Mouse (Mus musculus): Measurements from ENCODE around the gene Tmem59.
A peak's percentile ranks its signal among the peaks of the same experiment; 100 is the strongest.

Tmem59 gene

DNA sequence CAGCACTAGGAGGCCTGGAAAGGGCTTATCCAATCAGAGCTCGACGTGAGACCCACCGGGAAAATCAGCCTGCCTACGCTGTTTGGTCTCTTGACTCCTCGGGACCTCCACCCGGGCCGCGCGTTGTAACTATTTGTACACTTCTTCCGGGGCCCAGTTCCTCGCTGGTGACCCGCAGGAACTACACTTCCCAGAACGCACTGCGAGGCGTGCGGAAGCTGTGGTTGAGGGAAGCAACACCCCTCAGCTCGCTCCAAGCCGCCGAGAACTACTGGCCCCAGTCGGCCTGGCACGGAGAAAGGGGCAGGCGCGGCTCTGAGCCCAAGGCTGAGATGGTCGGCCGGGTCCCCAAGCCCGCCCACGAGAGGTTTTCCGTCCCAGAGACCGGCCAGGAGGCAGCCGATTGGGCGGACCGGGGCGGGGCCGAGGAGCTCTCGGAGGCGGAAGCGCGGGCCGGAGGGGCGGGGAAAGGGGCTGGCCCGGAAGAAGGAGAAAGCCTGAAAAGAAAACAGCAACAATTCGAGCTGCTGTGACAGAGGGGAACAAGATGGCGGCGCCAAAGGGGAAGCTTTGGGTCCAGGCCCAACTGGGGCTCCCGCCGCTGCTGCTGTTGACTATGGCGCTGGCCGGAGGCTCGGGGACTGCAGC, at the start of gene Tmem59:
Gene Tmem59 (plus strand): TSS at position 218 of the 648 bp plus-strand sequence.
- peak; percentile 71 for DNase-seq (ENCODE audit: extremely low spot score, low read depth, low spot score)

DNA sequence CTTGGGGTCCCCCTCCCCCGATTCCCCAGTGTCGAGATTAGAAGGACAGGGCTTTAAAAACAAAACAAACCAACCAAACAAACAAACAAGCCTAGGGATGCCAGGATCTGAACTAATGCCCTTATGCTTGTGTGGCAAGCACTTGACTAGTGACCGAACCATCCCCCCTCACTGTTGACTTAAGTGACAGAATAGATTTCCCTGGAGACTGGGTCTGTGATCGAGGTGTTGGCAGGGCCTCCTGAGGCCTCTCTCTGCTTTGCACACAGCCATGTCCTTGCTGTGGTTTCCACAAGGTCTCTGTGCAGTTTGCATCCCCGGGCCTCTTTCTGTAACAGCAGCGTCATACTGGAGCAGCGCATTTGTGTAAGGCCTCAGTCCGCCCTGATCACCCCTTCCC, 48.8 kb upstream of the Tmem59 start:
- no peak for DNase-seq (ENCODE audit: extremely low spot score, low read depth, low spot score)

DNA sequence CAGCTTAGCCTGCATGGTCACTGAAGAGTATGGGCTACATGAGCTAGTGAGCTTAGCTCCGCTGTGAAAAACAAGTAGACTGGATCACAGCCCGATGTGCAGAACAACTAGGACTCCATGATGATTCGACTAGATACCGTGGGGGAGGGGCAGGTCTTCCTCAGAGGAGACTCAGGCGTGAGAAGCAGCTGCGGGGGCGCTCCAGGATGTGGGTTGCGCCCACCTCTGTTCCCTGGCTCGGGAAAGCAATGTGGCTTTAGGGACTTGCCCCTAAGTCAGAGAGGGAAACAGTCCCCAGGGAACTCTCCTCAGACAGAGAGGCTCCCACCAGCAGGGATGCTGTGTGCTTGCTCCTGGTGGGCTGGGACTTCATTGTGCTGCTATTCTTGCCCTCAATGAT, 47.7 kb upstream of the Tmem59 start:
- no peak for DNase-seq (ENCODE audit: extremely low spot score, low read depth, low spot score)

DNA sequence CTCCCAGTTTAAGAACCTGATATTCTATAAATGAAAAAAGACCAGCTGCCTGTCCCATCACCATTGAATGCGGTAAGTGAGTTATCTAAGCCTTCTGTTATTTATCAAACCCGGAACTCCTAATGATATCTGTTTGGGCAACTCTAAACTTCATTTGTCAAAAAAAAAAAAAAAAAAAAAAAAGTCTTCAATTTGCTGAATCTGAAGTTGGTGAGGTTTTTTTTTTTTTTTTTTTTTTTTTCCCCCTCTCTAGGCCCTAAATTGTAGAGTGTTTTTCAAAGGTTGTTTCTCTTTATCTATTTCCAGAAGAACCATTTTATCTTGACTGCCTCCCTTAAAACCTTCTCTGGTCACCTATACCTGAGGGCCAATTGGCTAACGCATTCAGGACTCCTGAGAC, 43.3 kb upstream of the Tmem59 start:
- no peak for DNase-seq (ENCODE audit: extremely low spot score, low read depth, low spot score)

DNA sequence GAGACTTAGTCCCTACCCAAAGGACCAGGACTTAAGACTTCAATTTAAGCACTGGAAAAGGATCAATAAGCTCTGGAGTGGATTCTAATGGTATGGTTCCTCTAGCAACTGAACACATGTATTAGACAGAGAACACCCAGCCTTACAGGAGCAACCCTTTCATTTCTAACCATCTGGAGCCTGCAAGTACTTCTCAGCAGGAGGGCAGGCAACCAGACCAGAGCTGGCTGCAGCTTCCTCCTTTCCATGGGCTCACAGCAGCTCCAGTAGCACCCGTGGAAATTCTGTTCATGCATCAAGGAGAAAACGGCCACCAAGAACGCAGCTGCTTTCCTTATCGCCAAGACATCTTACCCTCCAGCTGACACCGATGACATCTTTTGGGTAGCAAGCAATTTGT, 42.5 kb upstream of the Tmem59 start:
- DNase-seq (ENCODE audit: extremely low spot score, low read depth, low spot score) = no peak

DNA sequence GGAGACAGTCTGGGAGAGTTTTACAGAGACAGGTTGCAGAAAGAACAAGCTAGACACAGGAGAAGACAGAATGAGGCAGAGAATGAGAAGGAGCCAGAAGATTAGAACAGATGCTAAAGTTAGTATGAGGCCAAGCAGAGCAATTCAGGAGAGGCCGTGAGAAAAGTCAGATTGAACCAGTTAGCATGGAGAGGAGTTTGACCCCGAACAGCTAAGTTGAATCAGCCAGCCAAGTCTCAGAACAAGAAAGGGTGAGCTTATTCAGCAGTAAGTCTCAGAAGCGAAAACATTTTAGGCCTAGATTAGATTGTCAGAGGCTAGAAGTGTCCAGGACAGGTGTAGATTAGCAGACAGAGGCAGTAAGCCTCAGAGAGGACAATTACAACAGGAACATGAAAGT, 41.7 kb upstream of the Tmem59 start:
- no peak for DNase-seq (ENCODE audit: extremely low spot score, low read depth, low spot score)

DNA sequence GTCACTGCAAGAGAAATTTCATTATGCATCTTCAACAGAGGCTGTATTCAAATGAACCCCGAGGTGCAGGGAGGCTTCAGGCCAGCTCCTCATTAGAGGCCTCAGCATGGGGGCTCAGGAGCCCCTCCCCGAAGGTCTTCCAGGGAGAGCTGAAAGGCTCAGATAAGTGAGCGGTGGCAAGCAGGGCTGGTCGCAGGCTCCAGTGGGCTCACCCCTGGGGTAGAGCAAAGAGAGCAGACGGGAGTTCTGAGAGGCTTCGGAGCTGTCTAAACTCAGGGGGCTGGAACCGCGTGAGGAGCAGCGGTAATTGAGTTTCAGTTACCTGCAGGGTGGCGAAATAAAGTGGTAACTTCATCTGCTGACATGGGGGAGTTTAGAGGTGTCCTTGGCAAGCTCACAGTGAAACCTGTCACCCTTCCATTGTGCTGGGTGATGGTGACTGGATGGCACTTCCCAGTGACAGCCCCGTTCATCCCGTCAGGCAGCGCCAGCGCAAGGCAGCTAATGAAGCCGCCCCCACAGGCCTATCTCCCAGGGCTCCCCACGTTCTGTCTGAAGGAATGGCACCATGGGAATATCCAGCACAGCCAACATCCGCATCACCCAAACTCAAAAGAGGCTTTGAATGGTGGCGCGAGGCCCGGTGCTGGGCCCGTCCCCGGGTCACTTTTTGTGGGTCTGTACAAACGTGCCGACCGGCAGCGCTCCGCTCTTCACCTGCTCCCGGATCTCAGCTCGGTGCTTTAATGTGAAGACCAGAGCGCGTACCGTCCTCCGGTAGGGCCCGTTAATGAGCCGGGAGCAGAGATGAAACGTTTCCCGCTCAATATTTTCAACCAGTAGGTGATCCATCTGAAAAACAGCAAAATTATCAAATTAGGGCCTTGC, 39.0 kb upstream of the Tmem59 start:
- no peak for DNase-seq (ENCODE audit: extremely low spot score, low read depth, low spot score)

DNA sequence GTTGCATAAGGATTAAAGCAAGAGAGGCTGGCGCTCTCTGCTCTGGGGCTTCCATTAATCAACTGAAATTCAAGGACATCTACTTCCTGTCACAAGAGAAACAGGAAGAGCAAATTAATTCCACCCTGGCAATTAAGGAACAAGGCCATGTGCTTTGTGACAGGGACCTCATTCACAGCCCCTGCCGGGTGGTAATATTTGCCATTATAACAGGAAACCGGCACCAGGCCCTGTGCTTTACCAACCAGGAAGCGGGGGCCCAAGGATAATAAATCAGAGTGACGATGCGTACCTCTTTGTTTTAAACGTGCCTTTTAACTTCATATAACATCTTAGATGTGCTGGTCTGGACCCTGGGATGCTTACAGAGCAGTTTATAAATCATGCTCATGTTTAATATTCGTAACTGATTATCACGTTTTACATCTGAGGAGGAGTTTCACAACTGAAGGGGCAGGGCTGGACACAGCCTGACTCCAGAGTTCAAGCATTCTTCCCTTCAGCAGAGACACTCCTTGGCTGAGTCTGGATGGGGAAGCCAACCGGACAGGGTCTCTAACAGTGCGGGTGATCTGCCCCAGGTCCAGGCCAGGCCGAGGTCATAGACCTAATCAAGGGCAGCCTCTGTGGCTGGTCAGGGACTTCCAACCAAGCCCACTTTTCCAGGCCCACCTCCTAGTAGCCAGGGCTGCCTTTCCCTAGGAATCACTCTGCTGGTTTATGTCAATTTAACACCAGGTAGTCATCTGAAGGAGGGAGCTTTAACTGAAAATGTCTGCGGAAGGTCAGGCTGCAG, 38.2 kb upstream of the Tmem59 start:
- peak; percentile 75 for DNase-seq (ENCODE audit: extremely low spot score, low read depth, low spot score)

DNA sequence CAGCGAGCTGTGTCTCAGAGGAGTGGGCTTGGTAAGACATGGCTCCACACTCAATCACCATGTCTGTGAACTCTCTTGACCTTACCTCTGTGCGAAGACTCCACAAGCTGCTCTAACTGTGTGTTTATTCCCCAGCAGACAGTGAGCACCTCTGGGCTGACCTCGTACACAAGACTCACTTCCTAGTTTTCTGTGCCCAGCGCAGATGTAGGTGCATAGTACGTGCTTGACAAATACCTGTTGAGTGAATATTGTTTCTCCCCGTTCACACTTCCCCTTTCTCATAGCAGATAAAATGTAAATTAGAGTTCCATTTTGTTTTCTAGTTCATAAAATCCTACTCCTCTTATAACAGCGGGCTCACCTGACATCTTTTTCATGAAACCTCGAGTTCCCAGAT, 34.7 kb upstream of the Tmem59 start:
- DNase-seq (ENCODE audit: extremely low spot score, low read depth, low spot score) = no peak

DNA sequence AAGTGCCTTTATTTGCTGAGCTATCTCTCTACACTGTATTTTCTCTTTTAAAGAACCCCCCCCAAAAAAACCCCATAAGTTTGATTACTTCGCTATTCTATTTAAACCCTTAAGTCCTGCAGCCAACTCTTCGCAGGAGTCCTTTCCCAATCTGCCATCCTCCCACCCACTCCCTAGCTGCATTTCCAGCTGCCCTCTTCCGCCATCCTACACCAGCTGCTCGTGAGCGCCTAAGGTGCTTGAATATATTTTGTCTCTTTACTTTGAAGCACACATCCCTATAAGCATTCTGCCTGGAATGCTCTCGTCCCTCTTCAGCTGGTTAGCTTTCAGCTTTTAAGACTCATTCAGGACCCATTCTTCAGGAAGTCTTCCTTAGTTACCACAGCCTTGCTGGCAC, 27.2 kb upstream of the Tmem59 start:
- no peak for DNase-seq (ENCODE audit: extremely low spot score, low read depth, low spot score)

DNA sequence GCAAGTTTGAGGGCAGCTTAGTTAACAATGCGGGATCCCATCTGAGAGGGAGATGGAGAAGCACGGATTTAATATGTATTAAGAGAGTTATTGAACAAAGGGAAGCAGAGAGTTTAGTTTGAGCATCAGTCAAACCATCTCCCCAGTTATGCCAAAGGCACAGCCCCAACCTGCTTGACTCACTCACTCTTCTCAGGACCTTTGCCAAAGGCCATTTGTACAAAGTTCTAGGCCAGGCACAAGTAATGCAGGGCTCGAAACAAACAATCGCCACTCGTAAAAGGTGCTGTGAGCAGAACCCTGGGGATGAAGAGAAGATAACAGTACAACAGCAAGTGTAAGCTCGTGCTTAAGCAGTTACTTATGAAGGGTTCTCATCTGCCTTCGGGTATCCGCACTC, 25.6 kb upstream of the Tmem59 start:
- no peak for DNase-seq (ENCODE audit: extremely low spot score, low read depth, low spot score)

DNA sequence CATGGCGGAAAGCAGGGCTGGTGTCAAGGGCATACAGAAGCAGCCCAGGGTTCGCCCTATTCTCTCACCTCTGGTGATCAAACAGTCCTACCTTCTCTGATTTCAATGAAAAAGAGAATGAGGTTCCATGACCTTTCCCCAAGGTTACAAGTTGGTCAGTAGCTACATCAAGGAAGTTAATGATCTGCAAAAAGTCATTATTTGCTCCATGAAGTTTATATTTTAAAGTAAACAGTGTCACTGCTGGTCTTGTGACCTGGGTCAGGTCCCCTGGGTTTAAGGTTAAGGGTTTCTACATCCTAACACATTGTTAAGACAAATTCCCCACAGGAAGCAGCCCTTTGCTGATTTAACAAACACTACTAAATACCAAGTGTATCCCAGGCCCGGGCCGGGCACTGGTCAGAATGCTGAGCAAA, 21.2 kb upstream of the Tmem59 start:
- DNase-seq (ENCODE audit: extremely low spot score, low read depth, low spot score) = no peak

DNA sequence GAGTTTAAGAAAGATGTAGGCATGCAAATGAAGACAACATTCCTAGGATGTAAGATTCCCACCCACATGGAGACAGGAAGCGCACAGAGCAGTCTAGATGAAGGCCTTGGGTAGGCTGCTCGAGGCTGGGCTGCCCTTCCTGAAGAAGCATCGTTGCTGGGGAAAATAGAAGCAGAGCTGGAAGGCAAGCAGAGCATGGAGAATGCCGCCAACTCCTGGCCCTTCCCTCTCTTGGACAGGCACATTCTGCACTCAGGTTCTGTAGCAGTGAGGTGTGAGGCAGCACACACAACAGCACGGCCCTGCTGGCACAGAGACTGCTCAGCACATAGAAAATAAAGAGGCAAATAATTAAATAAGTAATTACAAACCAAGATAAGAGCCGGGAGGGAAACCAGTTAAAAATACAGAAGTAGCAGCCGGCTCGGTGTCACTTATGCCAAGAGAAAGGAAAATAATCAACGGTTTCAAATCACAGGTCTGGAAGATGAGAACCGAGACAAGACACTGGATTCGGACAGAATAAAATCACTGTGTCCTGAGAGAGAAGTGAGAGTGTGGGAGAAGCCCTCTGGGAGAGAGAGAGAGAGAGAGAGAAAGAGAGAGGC, 18.9 kb upstream of the Tmem59 start:
- no peak for DNase-seq (ENCODE audit: extremely low spot score, low read depth, low spot score)

DNA sequence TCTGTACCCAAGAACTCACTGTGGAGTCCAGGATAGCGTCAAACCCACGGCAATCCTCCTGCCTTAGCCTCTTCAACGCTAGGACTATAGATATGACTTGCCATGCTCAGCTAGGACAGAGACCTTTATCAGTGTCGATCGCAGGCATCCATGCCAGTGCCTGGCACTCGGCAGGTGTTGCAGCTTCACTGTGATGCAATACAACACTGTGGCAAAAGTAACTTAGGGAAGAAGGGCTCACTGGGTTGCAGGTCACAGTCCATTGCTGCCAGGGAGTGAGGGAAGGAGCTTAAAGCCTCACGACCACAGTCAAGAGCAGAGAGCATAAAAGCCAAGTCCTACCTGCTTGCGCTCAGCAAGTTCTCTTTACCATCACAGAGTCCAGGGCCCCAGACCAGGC, 18.0 kb upstream of the Tmem59 start:
- no peak for DNase-seq (ENCODE audit: extremely low spot score, low read depth, low spot score)

DNA sequence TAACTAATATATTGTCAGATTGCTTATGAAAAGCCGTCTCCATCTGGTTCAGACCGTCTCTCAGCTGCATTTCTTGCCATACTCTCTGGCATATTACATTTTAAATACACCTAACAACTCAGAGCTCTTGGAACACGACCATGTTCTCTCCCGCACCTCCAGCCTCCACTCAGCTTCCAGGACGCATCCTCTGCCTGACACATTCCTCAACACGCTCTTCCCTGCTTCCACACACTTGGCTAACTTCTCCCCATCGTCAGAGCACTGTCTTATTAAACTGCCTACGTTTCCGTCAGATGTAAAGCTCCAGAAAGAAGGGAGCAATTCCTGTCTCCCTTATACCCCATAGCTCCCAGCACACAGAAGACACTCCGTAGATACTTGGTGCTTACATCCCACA, 14.9 kb upstream of the Tmem59 start:
- no peak for DNase-seq (ENCODE audit: extremely low spot score, low read depth, low spot score)

DNA sequence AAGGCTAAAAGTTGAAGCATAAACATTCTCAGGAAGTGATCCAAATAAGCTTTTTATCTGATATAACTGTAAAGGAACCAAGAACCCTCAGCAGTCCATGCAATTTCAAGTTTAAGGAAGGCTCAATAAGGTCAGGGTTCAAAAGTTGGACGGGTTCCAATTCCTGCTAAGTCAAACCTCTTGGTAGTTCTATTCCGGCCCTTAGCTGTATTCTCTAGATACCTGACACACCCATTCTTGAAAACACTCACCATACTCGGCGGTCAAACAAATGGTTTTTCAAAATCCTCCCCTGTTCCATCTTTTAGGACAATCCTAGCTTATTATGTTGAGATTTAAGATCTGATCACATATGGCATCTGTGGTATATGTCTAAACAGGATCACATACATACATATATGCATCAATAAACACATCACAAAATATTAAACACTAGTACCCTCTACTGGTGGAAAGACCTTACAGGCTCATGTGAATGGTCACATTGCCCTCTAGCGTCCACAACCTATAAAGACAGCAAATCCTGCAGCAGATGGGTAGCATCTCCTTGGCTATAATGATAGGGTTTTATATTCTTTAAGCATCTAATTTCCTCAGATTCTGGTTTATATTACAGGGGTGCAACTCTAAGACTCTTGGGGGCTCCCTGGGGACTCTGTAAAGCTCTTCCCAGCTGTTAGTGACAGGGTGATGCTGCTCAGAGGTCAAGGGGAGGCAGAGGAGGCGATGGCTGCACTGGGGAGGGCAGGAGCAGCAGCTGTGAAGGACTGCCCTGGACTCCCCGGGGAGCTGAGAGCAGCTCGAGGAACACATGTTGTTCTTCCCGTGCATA, 14.2 kb upstream of the Tmem59 start:
- DNase-seq (ENCODE audit: extremely low spot score, low read depth, low spot score) = peak; percentile 68

DNA sequence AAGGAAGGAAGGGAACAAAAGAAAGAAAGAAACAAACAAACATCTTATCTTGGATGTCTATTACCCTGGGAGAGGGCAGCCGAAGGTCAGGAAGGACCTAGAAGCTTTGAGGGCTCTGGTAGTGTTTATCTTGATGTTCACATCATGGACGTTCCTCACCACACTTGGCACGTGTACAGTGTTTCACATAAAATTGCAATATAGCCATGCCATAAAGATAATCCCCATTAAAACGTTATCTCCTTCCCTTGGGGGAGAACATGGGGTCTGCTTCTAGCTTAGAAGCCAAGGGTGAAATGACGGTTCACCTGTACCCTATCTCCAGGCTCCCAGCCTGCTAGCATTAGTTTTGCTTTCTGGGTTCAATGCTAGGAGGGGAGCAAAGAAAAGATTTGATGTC, 11.5 kb upstream of the Tmem59 start:
- no peak for DNase-seq (ENCODE audit: extremely low spot score, low read depth, low spot score)

DNA sequence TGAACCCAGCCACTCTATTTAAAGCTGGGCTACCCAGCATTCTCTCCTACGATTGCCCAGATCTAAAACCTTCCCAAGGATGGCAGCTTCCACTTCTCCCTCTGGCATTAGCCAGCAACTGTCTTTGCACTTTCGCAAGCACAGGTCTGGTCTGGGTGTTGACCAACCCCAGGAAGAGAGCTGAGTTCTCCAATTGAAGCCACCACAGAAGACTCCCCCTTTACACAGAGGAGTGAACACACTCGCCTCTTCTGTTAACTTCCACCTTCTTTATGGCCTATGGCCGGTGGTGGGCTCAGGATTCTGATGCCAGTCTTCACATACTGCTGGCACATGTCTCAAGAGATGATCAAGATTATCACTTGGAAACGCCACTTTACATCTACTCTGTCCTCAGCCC, 10.4 kb upstream of the Tmem59 start:
- DNase-seq (ENCODE audit: extremely low spot score, low read depth, low spot score) = no peak

DNA sequence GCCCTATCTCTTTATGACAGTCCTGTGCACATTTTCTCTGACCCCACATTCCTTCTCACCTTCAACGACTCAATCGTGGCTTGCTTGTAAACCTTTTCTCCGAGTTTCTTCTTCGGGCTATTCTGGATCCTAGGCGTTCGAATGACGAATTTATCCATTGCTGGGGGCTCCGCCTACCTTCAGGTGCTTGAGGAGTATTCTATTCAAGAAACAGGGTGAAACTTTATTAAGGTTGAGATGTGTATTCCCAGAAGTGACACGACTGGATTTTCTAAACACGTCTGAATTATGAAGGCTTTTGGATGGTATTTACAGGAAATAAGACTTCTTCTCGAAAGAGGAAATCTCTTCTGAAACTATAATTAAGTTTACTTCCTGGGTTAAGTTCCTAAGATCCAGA, 693 bp upstream of the Tmem59 start:
- no peak for DNase-seq (ENCODE audit: extremely low spot score, low read depth, low spot score)

DNA sequence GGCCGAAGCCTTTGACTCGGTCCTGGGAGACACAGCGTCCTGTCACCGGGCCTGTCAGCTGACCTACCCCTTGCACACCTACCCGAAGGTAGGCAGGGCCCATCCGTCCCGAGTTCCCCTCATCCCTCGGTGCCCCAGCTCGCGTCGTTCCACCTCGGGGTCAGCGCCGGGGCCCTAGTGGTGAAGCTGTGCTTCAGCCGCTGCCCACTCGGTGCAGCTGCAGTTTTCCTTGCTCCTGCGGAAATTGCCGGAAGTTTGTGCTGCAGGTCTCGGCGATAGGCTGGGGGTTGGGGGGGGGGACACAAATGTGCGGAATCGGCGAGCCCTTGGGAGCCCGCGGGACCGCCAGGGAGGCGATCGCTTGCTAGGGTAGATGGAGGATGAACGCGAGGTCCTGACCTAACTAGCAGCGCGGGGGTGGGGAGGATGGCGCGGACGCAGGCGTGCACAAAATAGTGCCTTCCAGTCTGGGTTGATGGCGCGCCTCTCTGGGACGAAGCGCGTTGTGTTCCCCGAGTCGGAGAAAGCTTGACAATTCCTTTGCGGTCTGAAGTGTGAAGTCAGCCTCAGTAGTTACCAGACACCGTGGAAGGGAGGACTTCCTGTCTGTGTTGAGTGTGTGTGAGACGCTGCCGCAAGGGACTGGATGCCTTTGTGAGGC, 761 bp downstream of the Tmem59 start, which contains the start of gene Tceanc2:
Gene Tceanc2 (minus strand): TSS at position 287 of the 661 bp plus-strand sequence.
- no peak for DNase-seq (ENCODE audit: extremely low spot score, low read depth, low spot score)

All from hindlimb bud, embryonic 11.5 days (tissue).